Comparison of ENCODE assay signal across 8 mouse cellular contexts in the genomic region with DNA sequence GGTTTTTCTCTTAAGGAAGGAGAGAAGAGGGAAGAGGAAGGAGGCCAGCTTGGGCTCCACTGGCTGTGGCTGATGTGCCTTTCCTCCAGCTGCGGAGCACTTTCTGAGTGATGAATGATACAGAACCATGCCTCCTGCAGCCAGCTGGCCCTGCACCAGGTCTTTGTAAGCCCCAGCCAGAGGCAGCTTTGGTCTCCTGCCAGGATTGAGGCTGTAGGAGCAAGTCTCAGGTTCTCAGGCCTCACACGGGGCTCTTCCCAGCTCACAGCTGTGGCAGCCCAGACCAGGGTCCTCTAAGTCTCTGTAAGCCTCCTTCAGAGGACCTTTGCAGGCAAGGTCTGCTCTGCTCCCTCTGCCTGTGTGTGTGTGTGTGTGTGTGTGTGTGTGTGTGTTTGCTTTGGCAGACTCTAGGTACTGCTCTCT.
A peak's percentile ranks its signal among the peaks of the same experiment; 100 is the strongest.
DNase-seq lines count a peak whose midpoint lies in the region; ATAC-seq lines count a peak whose summit lies in the region.

No protein-coding gene starts in this region.

- H3K36me3 ChIP-seq in midbrain, embryonic 10.5 days = no peaks in the 10 kb centered on the region
- H3K36me3 ChIP-seq in midbrain, embryonic 11.5 days (ENCODE audit: control insufficient read depth, insufficient read depth, low read length) = no peaks in the 10 kb centered on the region

- H3K9me3 ChIP-seq in midbrain, embryonic 10.5 days (replicated peaks) = no peaks in the 10 kb centered on the region
- H3K9me3 ChIP-seq in midbrain, embryonic 11.5 days (ENCODE audit: control insufficient read depth, low read length) = no peaks in the 10 kb centered on the region

- 0 out of 2 replicates have a peak overlapping the region, but pooled peaks have one; percentile 23 for H3K27ac ChIP-seq in midbrain, embryonic 10.5 days (replicated peaks)
- no peak overlapping the region for H3K27ac ChIP-seq in midbrain, embryonic 11.5 days (ENCODE audit: low read depth, low read length)

- H3K9ac ChIP-seq in midbrain, embryonic 11.5 days (ENCODE audit: low read length) = no peak overlapping the region

- H3K4me1 ChIP-seq in midbrain, embryonic 10.5 days = peaks cover 18% of the 10 kb centered on the region
- H3K4me1 ChIP-seq in midbrain, embryonic 11.5 days (ENCODE audit: control insufficient read depth, insufficient read depth, low read length) = 0 out of 2 replicates have a peak, but pooled peaks cover 2% of the 10 kb centered on the region

- H3K27me3 ChIP-seq in midbrain, embryonic 10.5 days (ENCODE audit: low read depth, poor library complexity, severe bottlenecking) = 0 out of 2 replicates have a peak, but pooled peaks cover 6% of the 10 kb centered on the region
- no peaks in the 10 kb centered on the region for H3K27me3 ChIP-seq in midbrain, embryonic 11.5 days (ENCODE audit: control insufficient read depth, insufficient read depth, low read length)

- 44% methylated on average over 2 of the region's 2 CpGs for WGBS in midbrain, embryonic 10.5 days
- 15% methylated on average over 2 of the region's 2 CpGs for WGBS in midbrain, embryonic 11.5 days

- intact Hi-C loops in heart, postnatal 14 days (cut with DNase I) = loop anchor here (2.0 kb wide), 1 partner anchor 94 kb away; a partner anchor contains a TSS

- ATAC-seq in midbrain, embryonic 11.5 days (ENCODE audit: low FRiP score) = no peak
- peak; percentile 85 for ATAC-seq in frontal cortex, adult (ENCODE audit: low TSS enrichment)

- H3K4me3 ChIP-seq in midbrain, embryonic 10.5 days = no peak overlapping the region
- H3K4me3 ChIP-seq in midbrain, embryonic 11.5 days (ENCODE audit: low read depth, low read length) = no peak overlapping the region

- no peak for DNase-seq in midbrain, embryonic 10.5 days (ENCODE audit: low spot score)
- DNase-seq in midbrain, embryonic 11.5 days (ENCODE audit: low spot score, missing footprints) = no peak
- DNase-seq in heart, postnatal 14 days = peak; percentile 89 to 94
- peak; percentile 5 to 58 for DNase-seq in layer of hippocampus, adult 18-20 months (ENCODE audit: low spot score in 2 of 2)
- peak; percentile 78 to 82 for DNase-seq in lung, adult 18-20 months
- DNase-seq in ovary, postnatal 10 days (ENCODE audit: low spot score) = peak; percentile 74
- peak; percentile 71 for DNase-seq in urinary bladder, postnatal 25 days (ENCODE audit: low spot score)

- H3K4me2 ChIP-seq in midbrain, embryonic 11.5 days = no peak overlapping the region

Comparison
In these comparisons a context has a peak if more than half of its experiments do, and no peak if none do; other contexts are left out.
1. DNase-seq: peak in heart, postnatal 14 days (2 of 2), layer of hippocampus, adult 18-20 months (2 of 2), lung, adult 18-20 months (2 of 2), ovary, postnatal 10 days (single experiment) and urinary bladder, postnatal 25 days (single experiment); none in midbrain, embryonic 10.5 days (single experiment) and midbrain, embryonic 11.5 days (single experiment).